Mouse (Mus musculus) limb, embryonic 14.5 days (tissue): ENCODE results near the gene Gm49322. TPM values are rescaled to one million over a fixed set of nuclear protein-coding genes. Genes with fewer than 3 reads are reported as not detected.

Experiments used
- ATAC-seq: fragments of 200-750 bp; cut with Nextera tagmentation; 2 replicates; pipeline ENCODE4 v1.8.0; 2017; ENCODE audit warnings: low read depth, moderate number of reproducible peaks, moderate TSS enrichment; ENCODE audit not compliant: low FRiP score
- DNase-seq: peaks from one replicate; pipeline ENCODE4 v3.0.0-alpha.2; 2015; ENCODE audit warnings: low spot score
- H3K27ac ChIP-seq: fragments of 300-500 bp; sonication (generic); replicated peaks from 2 replicates; pipeline ENCODE4 v1.5.1; 2014; ENCODE audit warnings: low read depth, mild to moderate bottlenecking, low read length, moderate library complexity, mixed read lengths
- H3K27me3 ChIP-seq: fragments of 300-500 bp; sonication (generic); 2 replicates; pipeline ENCODE4 v1.6.1; 2014; ENCODE audit warnings: low read length, mixed read lengths; ENCODE audit not compliant: control insufficient read depth, insufficient read depth
- H3K36me3 ChIP-seq: fragments of 300-500 bp; sonication (generic); 2 replicates; pipeline ENCODE4 v1.6.1; 2014; ENCODE audit warnings: mild to moderate bottlenecking, low read length, moderate library complexity, mixed read lengths; ENCODE audit not compliant: control insufficient read depth, insufficient read depth
- H3K4me1 ChIP-seq: fragments of 300-500 bp; sonication (generic); 2 replicates; pipeline ENCODE4 v1.6.1; 2014; ENCODE audit warnings: antibody characterized with exemption, low read length, mixed read lengths; ENCODE audit not compliant: control insufficient read depth, insufficient read depth
- H3K4me2 ChIP-seq: fragments of 300-500 bp; sonication (generic); replicated peaks from 2 replicates; pipeline ENCODE4 v1.6.1; 2014; ENCODE audit warnings: low read depth, mild to moderate bottlenecking, low read length, moderate library complexity; ENCODE audit not compliant: severe bottlenecking
- H3K4me3 ChIP-seq: fragments of 300-500 bp; sonication (generic); replicated peaks from 2 replicates; pipeline ENCODE4 v1.5.1; 2014; ENCODE audit warnings: low read length
- H3K9ac ChIP-seq: fragments of 300-500 bp; sonication (generic); 2 replicates; pipeline ENCODE4 v1.6.1; 2014; ENCODE audit warnings: mild to moderate bottlenecking, low read depth, low read length, moderate library complexity; ENCODE audit not compliant: severe bottlenecking
- H3K9me3 ChIP-seq: fragments of 300-500 bp; sonication (generic); 2 replicates; pipeline ENCODE4 v1.6.1; 2016; ENCODE audit warnings: low read length; ENCODE audit not compliant: control insufficient read depth
- POLR2A ChIP-seq: fragments of 200-500 bp; IDR thresholded peaks from 2 replicates; pipeline ENCODE4 v1.8.0; 2012; ENCODE audit warnings: inconsistent platforms, mild to moderate bottlenecking, moderate library complexity, borderline replicate concordance; ENCODE audit not compliant: insufficient read depth, insufficient read length; ENCODE audit errors: extremely low read depth
- WGBS: fragments of 180-500 bp; shearing (Covaris S2); extraction: QIAGEN DNeasy Blood & Tissue Kit; methylation state at CpG from one replicate; pipeline ENCODE4 v1.1.7; 2014; 5-methylcytosine and 5-hydroxymethylcytosine counted together
- polyA plus RNA-seq, 2 experiments: library from polyadenylated mRNA; depleted of rRNA in 1 of 2; stranded (reverse) in 1 of 2; unstranded in 1 of 2; fragments of >200 nt; fragmentation: Nextera tagmentation in 1 of 2; extraction: Ambion mirVana in 1 of 2; gene quantifications; 2 replicates each; pipeline versions ENCODE4 v1.2.1 to v1.2.3; 2012 to 2014

The Gm49322 gene
- polyA plus RNA-seq, 2 experiments, result 2.8 to 5.6 TPM

- H3K27ac ChIP-seq, result peak within 1 kb of the TSS; percentile 90
- ATAC-seq, result peak; percentile 86
- H3K4me3 ChIP-seq, result peak within 1 kb of the TSS; percentile 86
- H3K4me2 ChIP-seq, result peak within 1 kb of the TSS; percentile 91
- no peaks in the 10 kb centered on the region for H3K9me3 ChIP-seq
- WGBS, result 2% methylated on average over 33 of the region's 97 CpGs
- DNase-seq, result peak; percentile 96
- TF ChIP-seq POLR2A, result no peak
- H3K27me3 ChIP-seq, result no peaks in the 10 kb centered on the region
- H3K4me1 ChIP-seq, result peaks cover 31% of the 10 kb centered on the region
- H3K9ac ChIP-seq, result peak within 1 kb of the TSS; percentile 76
- peaks cover 6% of the 10 kb centered on the region; the same call in 1 of the 2 replicates for H3K36me3 ChIP-seq
These were observed 28.4 kb upstream of the Gm49322 start, which contains the start of gene Klf16 for GRCm38 (mm10) chr10:80577195-80578130. Klf16 (minus strand) TSS chr10:80577321.

- ATAC-seq, result peak; percentile 35; the same call in 1 of the 2 replicates
- peak overlapping the region; percentile 34 for H3K9ac ChIP-seq
- peak; percentile 75 for DNase-seq
- H3K9me3 ChIP-seq, result no peaks in the 10 kb centered on the region
- peak overlapping the region; percentile 90 for H3K27ac ChIP-seq
- peaks cover 31% of the 10 kb centered on the region for H3K4me1 ChIP-seq
- WGBS, result 2% methylated on average over 29 of the region's 29 CpGs
- peak overlapping the region; percentile 86 for H3K4me3 ChIP-seq
- H3K4me2 ChIP-seq, result peak overlapping the region; percentile 91
- H3K36me3 ChIP-seq, result peaks cover 11% of the 10 kb centered on the region
- no peaks in the 10 kb centered on the region for H3K27me3 ChIP-seq
- 0 out of 2 replicates have a peak, but pooled peaks have one; percentile 25 for TF ChIP-seq POLR2A
These were observed 27.6 kb upstream of the Gm49322 start for GRCm38 (mm10) chr10:80578131-80578750.

GRCm38 (mm10) chr10:80578911-80579310 lies 26.9 kb upstream of the Gm49322 start:
- peaks cover 17% of the 10 kb centered on the region for H3K36me3 ChIP-seq
- H3K9me3 ChIP-seq, result no peaks in the 10 kb centered on the region
- peaks cover 29% of the 10 kb centered on the region for H3K4me1 ChIP-seq
- no peaks in the 10 kb centered on the region for H3K27me3 ChIP-seq
- 15% methylated on average over 8 of the region's 8 CpGs for WGBS
- peak; percentile 66 for DNase-seq
- no peak for ATAC-seq
- H3K4me3 ChIP-seq, result peak overlapping the region; percentile 86
- no peak overlapping the region for H3K9ac ChIP-seq
- no peak for TF ChIP-seq POLR2A
- H3K27ac ChIP-seq, result peak overlapping the region; percentile 90
- H3K4me2 ChIP-seq, result peak overlapping the region; percentile 91

GRCm38 (mm10) chr10:80583047-80583446 lies 22.8 kb upstream of the Gm49322 start:
- Histone ChIP-seq H3K4me1 (peaks cover 10% of the 10 kb centered on the region; the same call in 1 of the 2 replicates), H3K36me3 (peaks cover 41% of the 10 kb centered on the region), H3K27me3 (no peaks in the 10 kb centered on the region), H3K9me3 (no peaks in the 10 kb centered on the region), H3K4me3 (no peak overlapping the region), H3K27ac (no peak overlapping the region), H3K4me2 (no peak overlapping the region), H3K9ac (no peak overlapping the region)
- ATAC-seq (no peak), DNase-seq (no peak)
- TF ChIP-seq POLR2A, result no peak
- 87% methylated on average over 5 of the region's 5 CpGs for WGBS

- DNase-seq, result no peak
- H3K36me3 ChIP-seq, result peaks cover 41% of the 10 kb centered on the region
- 65% methylated on average over 12 of the region's 12 CpGs for WGBS
These were observed 21.8 kb upstream of the Gm49322 start for GRCm38 (mm10) chr10:80584045-80584488.

More at GRCm38 (mm10) chr10:80584045-80584488, 21.8 kb upstream of the Gm49322 start:
- no peak for ATAC-seq
- Histone ChIP-seq H3K27me3 (no peaks in the 10 kb centered on the region), H3K4me1 (peaks cover 11% of the 10 kb centered on the region), H3K9ac (no peak overlapping the region), H3K4me2 (no peak overlapping the region), H3K4me3 (no peak overlapping the region), H3K27ac (no peak overlapping the region), H3K9me3 (no peaks in the 10 kb centered on the region)
- no peak for TF ChIP-seq POLR2A
